Mouse (Mus musculus) stomach, embryonic 16.5 days (tissue): ENCODE results near the gene Ndufb3. TPM values are rescaled to one million over a fixed set of nuclear protein-coding genes. Genes with fewer than 3 reads are reported as not detected.
"Not testable (repeated sequence)": the region's sequence is repeated elsewhere in the genome, so short reads cannot be mapped to it uniquely, and the experiment has no call there.

ENCODE experiments used
- ATAC-seq: fragments of 200-750 bp; cut with Nextera tagmentation; 2 replicates; pipeline ENCODE4 v1.8.0; 2017; ENCODE audit warnings: moderate number of reproducible peaks, moderate TSS enrichment; ENCODE audit not compliant: insufficient read depth, low FRiP score
- H3K27ac ChIP-seq: fragments of 300-500 bp; sonication (generic); 2 replicates; pipeline ENCODE4 v1.5.1; 2014; ENCODE audit warnings: low read length
- H3K27me3 ChIP-seq: fragments of 300-500 bp; sonication (generic); 2 replicates; pipeline ENCODE4 v1.6.1; 2014; ENCODE audit warnings: low read length, control low read depth, mixed read lengths; ENCODE audit not compliant: control insufficient read depth, insufficient read depth
- H3K36me3 ChIP-seq: fragments of 300-500 bp; sonication (generic); 2 replicates; pipeline ENCODE4 v1.6.1; 2014; ENCODE audit warnings: low read length; ENCODE audit not compliant: control insufficient read depth, insufficient read depth
- H3K4me1 ChIP-seq: fragments of 300-500 bp; sonication (generic); 2 replicates; pipeline ENCODE4 v1.6.1; 2014; ENCODE audit warnings: low read length, control low read depth, mixed read lengths; ENCODE audit not compliant: control insufficient read depth, insufficient read depth
- H3K4me2 ChIP-seq: fragments of 300-500 bp; sonication (generic); 2 replicates; pipeline ENCODE4 v1.6.1; 2014; ENCODE audit warnings: low read depth, low read length, mixed read lengths
- H3K4me3 ChIP-seq: fragments of 300-500 bp; sonication (generic); replicated peaks from 2 replicates; pipeline ENCODE4 v1.5.1; 2014; ENCODE audit warnings: mild to moderate bottlenecking, low read length
- H3K9ac ChIP-seq: fragments of 300-500 bp; sonication (generic); 2 replicates; pipeline ENCODE4 v1.6.1; 2014; ENCODE audit warnings: low read length
- H3K9me3 ChIP-seq: fragments of 300-500 bp; sonication (generic); replicated peaks from 2 replicates; pipeline ENCODE4 v1.6.1; 2016; ENCODE audit warnings: low read length, control low read depth; ENCODE audit not compliant: control insufficient read depth
- WGBS: fragments of 180-500 bp; shearing (Covaris S2); extraction: QIAGEN DNeasy Blood & Tissue Kit; methylation state at CpG from one replicate; pipeline ENCODE4 v1.1.7; 2014; 5-methylcytosine and 5-hydroxymethylcytosine counted together
- polyA plus RNA-seq: library from polyadenylated mRNA; unstranded; fragments of >200 nt; fragmentation: Nextera tagmentation; extraction: Ambion mirVana; gene quantifications from 2 replicates; pipeline ENCODE4 v1.2.1, GENCODE M21; 2015

Gene Ndufb3
- polyA plus RNA-seq, 1 experiment from 2014 or later = 187 TPM

GRCm38 (mm10) chr1:58582611-58583010 is 3.6 kb upstream of the Ndufb3 start:
- Histone ChIP-seq H3K4me3 (no peak overlapping the region), H3K27ac (no peak overlapping the region), H3K9ac (no peak overlapping the region), H3K27me3 (no peaks in the 10 kb centered on the region), H3K4me2 (no peak overlapping the region), H3K4me1 (peaks cover 8% of the 10 kb centered on the region), H3K9me3 (0 out of 2 replicates have a peak, but pooled peaks cover 3% of the 10 kb centered on the region), H3K36me3 (peaks cover 2% of the 10 kb centered on the region; the same call in 1 of the 2 replicates)
- 52% methylated on average over 1 of the region's 1 CpGs for WGBS
- no peak for ATAC-seq

DNA sequence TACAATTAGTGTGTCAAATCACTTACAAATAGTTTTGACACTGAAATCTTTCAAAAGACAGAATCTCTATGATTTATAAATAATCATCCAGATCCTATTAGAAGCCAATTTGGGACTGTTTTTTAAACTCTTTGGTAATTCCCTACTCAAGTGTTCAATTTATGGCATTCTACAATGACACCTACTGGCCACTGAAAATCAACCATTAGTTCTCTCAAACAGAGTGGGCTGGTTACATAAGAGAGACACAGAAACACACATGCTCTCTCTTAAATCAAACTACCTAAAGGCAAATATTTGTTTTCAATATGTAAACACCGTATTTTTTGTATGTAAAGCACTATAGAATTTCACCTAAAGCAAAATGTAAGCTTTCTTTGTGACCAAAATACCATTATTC is 1.9 kb upstream of the Ndufb3 start:
- H3K4me3 ChIP-seq = no peak overlapping the region
- no peak overlapping the region for H3K27ac ChIP-seq
- no peak overlapping the region for H3K4me2 ChIP-seq
- H3K36me3 ChIP-seq = peaks cover 2% of the 10 kb centered on the region; the same call in 1 of the 2 replicates
- ATAC-seq = no peak
- peaks cover 8% of the 10 kb centered on the region for H3K4me1 ChIP-seq
- H3K9me3 ChIP-seq = 0 out of 2 replicates have a peak, but pooled peaks cover under 1% of the 10 kb centered on the region
- no peak overlapping the region for H3K9ac ChIP-seq
- WGBS = 63% methylated on average over 1 of the region's 1 CpGs
- no peaks in the 10 kb centered on the region for H3K27me3 ChIP-seq

GRCm38 (mm10) chr1:58585373-58586170 is 612 bp upstream of the Ndufb3 start:
- WGBS = 3% methylated on average over 34 of the region's 36 CpGs
- H3K4me1 ChIP-seq = peaks cover 8% of the 10 kb centered on the region
- H3K4me3 ChIP-seq = peak overlapping the region; percentile 89
- H3K27me3 ChIP-seq = no peaks in the 10 kb centered on the region
- H3K9ac ChIP-seq = peak overlapping the region; percentile 91
- ATAC-seq = peak; percentile 43; the same call in 1 of the 2 replicates
- no peaks in the 10 kb centered on the region for H3K36me3 ChIP-seq
- H3K27ac ChIP-seq = no peak overlapping the region
- peak overlapping the region; percentile 65 for H3K4me2 ChIP-seq
- H3K9me3 ChIP-seq = no peaks in the 10 kb centered on the region

- H3K36me3 ChIP-seq = no peaks in the 10 kb centered on the region
- WGBS = 79% methylated on average over 1 of the region's 1 CpGs
- H3K4me3 ChIP-seq = peak overlapping the region; percentile 89; the same call in 1 of the 2 replicates
- no peak overlapping the region for H3K27ac ChIP-seq
- H3K9me3 ChIP-seq = no peaks in the 10 kb centered on the region
- no peak for ATAC-seq
- no peaks in the 10 kb centered on the region for H3K27me3 ChIP-seq
- H3K4me1 ChIP-seq = peaks cover 8% of the 10 kb centered on the region
- no peak overlapping the region for H3K9ac ChIP-seq
- H3K4me2 ChIP-seq = peak overlapping the region; percentile 65
These were observed 1.3 kb downstream of the Ndufb3 start for GRCm38 (mm10) chr1:58587491-58587890.

DNA sequence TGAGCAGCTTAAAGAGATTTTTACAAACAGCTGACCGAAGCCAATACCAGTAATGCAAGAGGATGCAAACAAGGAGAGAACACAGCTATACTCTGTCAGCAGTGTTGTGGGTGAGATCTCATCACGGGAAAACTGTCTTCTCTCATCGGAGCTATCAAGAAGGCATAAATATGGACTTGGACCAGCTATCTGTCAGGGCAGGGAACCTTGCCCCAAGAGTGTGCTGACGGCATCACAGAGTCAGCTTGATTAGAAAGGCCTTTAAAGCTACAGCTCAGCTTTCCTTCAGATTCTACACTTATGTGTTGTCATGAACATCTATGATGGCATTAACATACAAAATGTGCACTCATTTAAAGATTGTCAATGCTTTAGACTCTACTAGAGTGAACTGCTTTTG is 16.5 kb downstream of the Ndufb3 start:
- no peak for ATAC-seq
- H3K36me3 ChIP-seq = no peaks in the 10 kb centered on the region
- H3K27me3 ChIP-seq = no peaks in the 10 kb centered on the region
- WGBS = 80% methylated on average over 4 of the region's 4 CpGs
- no peak overlapping the region for H3K4me3 ChIP-seq
- H3K27ac ChIP-seq = no peak overlapping the region
- H3K4me1 ChIP-seq = no peaks in the 10 kb centered on the region
- H3K4me2 ChIP-seq = no peak overlapping the region
- H3K9ac ChIP-seq = no peak overlapping the region
- H3K9me3 ChIP-seq = no peaks in the 10 kb centered on the region

- H3K4me3 ChIP-seq = no peak overlapping the region
- no peak overlapping the region for H3K9ac ChIP-seq
- no peaks in the 10 kb centered on the region for H3K4me1 ChIP-seq
- H3K27ac ChIP-seq = no peak overlapping the region
- ATAC-seq = no peak
- H3K27me3 ChIP-seq = no peaks in the 10 kb centered on the region
- no peak overlapping the region for H3K4me2 ChIP-seq
- no peaks in the 10 kb centered on the region for H3K36me3 ChIP-seq
- no peaks in the 10 kb centered on the region for H3K9me3 ChIP-seq
- WGBS = 43% methylated on average over 4 of the region's 4 CpGs
These were observed 17.6 kb downstream of the Ndufb3 start for GRCm38 (mm10) chr1:58603738-58604137.

DNA sequence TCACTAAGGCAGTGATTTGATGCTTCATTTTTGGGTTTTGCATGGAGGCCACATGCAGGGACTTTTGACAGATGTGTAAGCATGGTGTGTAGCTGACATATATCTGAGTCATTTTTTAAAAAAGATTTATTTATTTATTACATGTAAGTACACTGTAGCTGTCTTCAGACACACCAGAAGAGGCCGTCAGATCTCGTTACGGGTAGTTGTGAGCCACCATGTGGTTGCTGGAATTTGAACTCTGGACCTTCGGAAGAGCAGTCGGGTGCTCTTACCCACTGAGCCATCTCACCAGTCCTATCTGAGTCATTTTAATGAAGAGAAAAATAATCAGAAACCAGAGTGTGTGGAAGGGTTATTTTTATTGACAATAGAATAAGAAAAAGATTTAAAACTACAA is 23.4 kb downstream of the Ndufb3 start:
- not testable (repeated sequence) for H3K4me2 ChIP-seq, ATAC-seq, H3K4me3 ChIP-seq, H3K4me1 ChIP-seq, H3K27me3 ChIP-seq, H3K36me3 ChIP-seq, H3K27ac ChIP-seq, H3K9ac ChIP-seq, H3K9me3 ChIP-seq
- 78% methylated on average over 5 of the region's 5 CpGs for WGBS

DNA sequence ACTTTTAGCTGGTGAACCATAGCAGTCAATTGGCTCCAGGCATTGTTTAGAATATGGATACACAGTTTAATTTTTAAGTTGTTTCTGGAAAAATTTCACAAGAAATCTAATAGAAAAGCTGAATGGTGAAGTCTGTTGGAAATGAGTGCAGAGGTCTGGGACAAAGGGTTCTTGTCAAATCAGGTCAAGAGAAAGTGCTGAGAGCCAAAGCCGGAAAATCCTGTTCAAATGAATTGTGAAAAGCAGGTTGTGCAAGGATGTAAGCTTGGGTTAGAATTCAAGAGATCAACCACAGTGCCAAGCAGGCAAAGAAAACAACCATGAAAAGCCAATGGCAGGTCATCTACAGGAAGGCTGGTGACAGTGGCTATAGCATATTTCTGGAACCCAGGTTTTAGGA is 24.0 kb downstream of the Ndufb3 start:
- Histone ChIP-seq H3K36me3 (no peaks in the 10 kb centered on the region), H3K9me3 (no peaks in the 10 kb centered on the region), H3K4me2 (no peak overlapping the region), H3K4me1 (peaks cover 4% of the 10 kb centered on the region; the same call in 1 of the 2 replicates), H3K9ac (no peak overlapping the region), H3K27ac (no peak overlapping the region), H3K4me3 (no peak overlapping the region), H3K27me3 (no peaks in the 10 kb centered on the region)
- no peak for ATAC-seq
- 67% methylated on average over 1 of the region's 1 CpGs for WGBS

DNA sequence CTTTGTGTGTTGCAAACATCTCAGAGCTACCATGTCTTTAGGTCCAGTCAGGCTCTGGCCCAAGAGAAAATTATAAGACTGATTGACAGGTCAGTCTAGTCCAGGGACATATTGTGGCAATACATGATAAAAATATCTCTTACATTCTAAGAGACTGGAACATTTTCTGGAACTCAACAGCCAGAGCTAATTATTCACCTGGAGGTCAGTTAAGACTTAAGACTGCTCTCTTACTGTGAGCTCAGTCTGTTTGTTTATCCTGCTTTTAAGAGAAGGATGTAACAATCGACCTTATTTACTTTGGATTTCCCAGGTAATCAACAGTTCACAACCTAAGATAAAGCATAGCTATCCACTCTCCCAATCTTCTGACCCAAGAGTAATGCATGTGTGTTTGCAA is 24.4 kb downstream of the Ndufb3 start:
- Histone ChIP-seq H3K4me2 (no peak overlapping the region), H3K27me3 (no peaks in the 10 kb centered on the region), H3K4me1 (peaks cover 4% of the 10 kb centered on the region; the same call in 1 of the 2 replicates), H3K36me3 (no peaks in the 10 kb centered on the region), H3K27ac (no peak overlapping the region), H3K9ac (no peak overlapping the region), H3K9me3 (no peaks in the 10 kb centered on the region), H3K4me3 (no peak overlapping the region)
- no peak for ATAC-seq
- 15% methylated on average over 1 of the region's 1 CpGs for WGBS
